Mouse (Mus musculus) urinary bladder, postnatal 4 days (tissue): ENCODE data around the gene Nars2.
A peak's percentile ranks its signal among the peaks of the same experiment; 100 is the strongest.
"Not testable (repeated sequence)": the region's sequence is repeated elsewhere in the genome, so short reads cannot be mapped to it uniquely, and the experiment has no call there.

Source experiments
- DNase-seq, 2 experiments: peaks; one replicate each; pipeline ENCODE4 v3.0.0; 2021 to 2022; ENCODE audit warnings: low spot score in 2 of 2

Nars2 gene

GRCm38 (mm10) chr7:96951281-96952051, at the start of gene Nars2:
Nars2 (plus strand) TSS chr7:96951505.
- peak; percentile 85 to 89 for DNase-seq

- no peak for DNase-seq
These were observed 49.1 kb upstream of the Nars2 start for GRCm38 (mm10) chr7:96902183-96902582.

- DNase-seq, result no peak
These were observed 48.0 kb upstream of the Nars2 start for GRCm38 (mm10) chr7:96903088-96903985.

GRCm38 (mm10) chr7:96904442-96904841, 46.9 kb upstream of the Nars2 start:
- no peak for DNase-seq

GRCm38 (mm10) chr7:96904936-96905335, 46.4 kb upstream of the Nars2 start:
- DNase-seq, result no peak

GRCm38 (mm10) chr7:96905422-96905821, 45.9 kb upstream of the Nars2 start:
- DNase-seq, result no peak

- no peak for DNase-seq
These were observed 45.1 kb upstream of the Nars2 start for GRCm38 (mm10) chr7:96906216-96906615.

- DNase-seq, result no peak
These were observed 43.2 kb upstream of the Nars2 start for GRCm38 (mm10) chr7:96907971-96908680.

GRCm38 (mm10) chr7:96909856-96910255, 41.4 kb upstream of the Nars2 start:
- peak in 1 of 2 experiments; percentile 59 for DNase-seq

GRCm38 (mm10) chr7:96910310-96910960, 40.9 kb upstream of the Nars2 start:
- DNase-seq, result peak in 1 of 2 experiments; percentile 56

GRCm38 (mm10) chr7:96914031-96914430, 37.3 kb upstream of the Nars2 start:
- DNase-seq, result peak; percentile 70 to 88

- DNase-seq, result peak in 1 of 2 experiments; percentile 10
These were observed 35.7 kb upstream of the Nars2 start for GRCm38 (mm10) chr7:96915452-96916105.

- no peak for DNase-seq
These were observed 30.7 kb upstream of the Nars2 start for GRCm38 (mm10) chr7:96920447-96921095.

- DNase-seq, result no peak
These were observed 28.4 kb upstream of the Nars2 start for GRCm38 (mm10) chr7:96922927-96923326.

- DNase-seq, result no peak
These were observed 7.5 kb upstream of the Nars2 start for GRCm38 (mm10) chr7:96943715-96944377.

GRCm38 (mm10) chr7:96946501-96946900, 4.8 kb upstream of the Nars2 start:
- not testable (repeated sequence) for DNase-seq

GRCm38 (mm10) chr7:96952094-96952493, 789 bp downstream of the Nars2 start:
- DNase-seq, result no peak

- DNase-seq, result no peak
These were observed 7.9 kb downstream of the Nars2 start for GRCm38 (mm10) chr7:96959168-96959567.

- DNase-seq, result no peak
These were observed 15.9 kb downstream of the Nars2 start for GRCm38 (mm10) chr7:96967188-96967587.

GRCm38 (mm10) chr7:96970359-96970758, 19.1 kb downstream of the Nars2 start:
- no peak for DNase-seq
